Mouse (Mus musculus): ENCODE measurements at regions not wholly inside any gene's neighbourhood (a gene's known extent, or its start where the extent isn't known, plus 50 kb on each side); places are given as distances from the start of the nearest gene placed in this dataset.

DNA sequence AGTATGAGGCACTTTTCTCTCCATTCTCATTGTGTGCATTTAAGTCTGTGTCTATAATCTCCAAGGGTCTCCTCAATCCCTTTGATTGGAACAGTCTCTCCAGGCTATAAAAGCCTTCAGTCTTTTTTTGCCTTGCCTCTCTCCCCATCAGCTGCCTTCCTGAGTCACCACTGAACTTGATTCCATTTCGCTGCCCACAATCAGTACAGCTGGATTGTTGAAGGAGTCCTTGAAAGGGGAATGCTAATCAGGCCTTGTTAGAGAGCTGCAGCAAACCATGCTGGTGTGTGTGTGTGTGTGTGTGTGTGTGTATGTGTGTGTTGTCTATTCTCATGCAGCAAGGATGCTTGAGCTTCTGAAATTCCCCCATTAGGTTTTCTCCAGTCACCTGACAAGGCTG, 129.3 kb upstream of the Parp11 start:
- TF ChIP-seq CTCF (IDR thresholded peaks at IDR 0.05; ENCODE audit: low read depth) (no peak), EP300 (optimal IDR thresholded peaks at IDR 0.05) (no peak)

All from stomach, postnatal 0 days (tissue).